Mouse (Mus musculus): ENCODE results near the gene Dusp27. TPM values are rescaled to one million over a fixed set of nuclear protein-coding genes. Genes with fewer than 3 reads are reported as not detected.

The Dusp27 gene
- polyA plus RNA-seq, 1 experiment from 2014 or later, result 0.98 TPM

DNA sequence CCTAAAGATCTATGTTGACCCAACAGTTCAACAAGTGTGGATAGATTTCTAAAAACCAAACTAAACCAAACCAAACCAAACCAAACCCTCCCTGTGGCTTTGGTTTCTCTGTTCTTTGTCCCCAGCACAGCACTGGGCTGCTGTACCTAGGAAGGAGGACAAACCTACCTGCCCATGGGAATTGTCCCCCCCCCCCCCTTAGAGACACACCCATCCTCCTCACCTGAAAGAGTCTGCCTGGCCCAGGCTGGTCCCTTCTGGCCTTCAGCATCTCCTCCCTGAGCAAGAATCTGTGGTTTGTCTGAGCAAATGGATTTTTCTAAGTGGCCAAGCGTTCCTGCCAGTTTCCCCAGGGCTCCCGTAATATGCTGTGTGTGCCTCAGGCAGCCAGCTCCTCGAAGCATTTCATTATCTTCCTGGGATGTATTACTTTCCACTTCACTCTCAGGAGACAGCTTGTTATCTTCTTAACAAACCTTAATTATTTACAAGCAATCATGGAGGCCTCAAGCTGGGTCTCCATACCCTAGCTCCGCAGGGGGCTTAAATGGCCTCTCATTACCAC lies 12.0 kb upstream of the Dusp27 start:
- H3K27ac ChIP-seq (replicated peaks), result no peak overlapping the region
- H3K4me3 ChIP-seq, result no peak overlapping the region
- no peaks in the 10 kb centered on the region for H3K27me3 ChIP-seq
- no peaks in the 10 kb centered on the region for H3K36me3 ChIP-seq
- H3K4me2 ChIP-seq (replicated peaks), result no peak overlapping the region
- ATAC-seq (replicated peaks), result no peak
- 29% methylated on average over 4 of the region's 4 CpGs for WGBS
- no peaks in the 10 kb centered on the region for H3K4me1 ChIP-seq
- H3K9ac ChIP-seq (replicated peaks), result no peak overlapping the region
- no peaks in the 10 kb centered on the region for H3K9me3 ChIP-seq

- Histone ChIP-seq H3K4me1 (no peaks in the 10 kb centered on the region), H3K27ac (replicated peaks) (no peak overlapping the region), H3K27me3 (no peaks in the 10 kb centered on the region), H3K36me3 (no peaks in the 10 kb centered on the region), H3K9ac (replicated peaks) (no peak overlapping the region), H3K4me3 (no peak overlapping the region), H3K4me2 (replicated peaks) (no peak overlapping the region), H3K9me3 (no peaks in the 10 kb centered on the region)
- 30% methylated on average over 3 of the region's 3 CpGs for WGBS
- no peak for ATAC-seq (replicated peaks)
Observed at GRCm38 (mm10) chr1:166139113-166139512, 11.4 kb upstream of the Dusp27 start.

DNA sequence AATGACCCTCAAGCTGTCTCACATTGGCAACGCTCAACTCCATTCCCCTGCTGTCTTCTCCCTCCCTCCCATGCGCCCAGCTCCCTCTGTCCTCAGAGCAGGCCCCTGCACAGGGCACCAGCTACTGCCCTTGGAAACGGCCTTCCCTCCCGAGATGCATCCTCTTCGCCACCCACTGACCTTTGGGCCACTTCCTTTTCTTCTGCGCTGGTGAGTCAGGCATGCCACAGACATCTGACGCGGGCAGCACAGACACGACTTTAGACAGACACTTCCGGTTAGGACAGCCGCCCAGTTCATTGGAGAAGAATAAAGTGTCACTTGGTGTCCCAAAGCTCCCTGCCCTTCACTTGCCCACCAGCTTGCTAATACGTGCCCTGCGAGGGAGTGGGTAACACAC lies 10.4 kb upstream of the Dusp27 start:
- H3K9ac ChIP-seq (replicated peaks), result no peak overlapping the region
- H3K36me3 ChIP-seq, result no peaks in the 10 kb centered on the region
- no peak overlapping the region for H3K4me2 ChIP-seq (replicated peaks)
- H3K27ac ChIP-seq (replicated peaks), result no peak overlapping the region
- no peaks in the 10 kb centered on the region for H3K4me1 ChIP-seq
- no peaks in the 10 kb centered on the region for H3K27me3 ChIP-seq
- ATAC-seq (replicated peaks), result no peak
- no peaks in the 10 kb centered on the region for H3K9me3 ChIP-seq
- H3K4me3 ChIP-seq, result no peak overlapping the region
- 86% methylated on average over 13 of the region's 13 CpGs for WGBS

DNA sequence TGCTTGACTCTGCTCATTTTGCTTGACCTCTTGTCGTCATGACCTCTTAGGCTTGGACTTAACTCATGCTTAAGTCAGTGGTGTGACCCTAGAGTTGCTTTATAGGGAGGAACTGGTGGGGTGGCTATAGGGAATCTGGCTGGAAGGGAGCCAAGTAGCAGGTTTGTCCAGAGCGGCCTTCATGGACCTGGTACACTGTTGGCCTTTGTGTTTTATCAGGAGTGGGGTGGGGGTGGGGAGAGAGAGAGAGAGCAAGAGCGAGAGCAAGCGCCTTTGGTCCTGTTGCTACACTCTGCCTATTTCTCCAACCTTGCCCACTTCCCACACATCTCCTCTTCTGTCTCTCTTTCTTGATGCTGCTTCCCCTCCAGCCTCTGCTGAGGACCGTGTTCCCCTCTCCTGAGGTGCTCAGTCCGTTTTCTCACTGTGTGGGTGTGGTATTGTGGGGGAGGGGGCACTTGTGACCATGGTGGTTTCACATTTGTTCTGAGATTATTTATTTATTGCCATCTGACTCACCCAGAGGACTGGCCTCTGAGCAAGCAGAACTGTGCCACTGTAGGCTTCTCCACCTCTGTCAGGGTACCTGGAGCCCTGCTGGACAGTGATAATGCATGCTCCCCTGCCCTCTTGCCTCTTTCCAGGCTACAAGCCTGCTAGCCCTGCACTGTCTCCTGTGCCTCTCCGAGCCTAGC lies 9.7 kb upstream of the Dusp27 start:
- H3K4me2 ChIP-seq (replicated peaks), result no peak overlapping the region
- no peaks in the 10 kb centered on the region for H3K36me3 ChIP-seq
- no peak overlapping the region for H3K4me3 ChIP-seq
- no peak overlapping the region for H3K27ac ChIP-seq (replicated peaks)
- no peak overlapping the region for H3K9ac ChIP-seq (replicated peaks)
- no peak for ATAC-seq (replicated peaks)
- 80% methylated on average over 7 of the region's 7 CpGs for WGBS
- no peaks in the 10 kb centered on the region for H3K9me3 ChIP-seq
- no peaks in the 10 kb centered on the region for H3K27me3 ChIP-seq
- H3K4me1 ChIP-seq, result no peaks in the 10 kb centered on the region

- Histone ChIP-seq H3K4me1 (no peaks in the 10 kb centered on the region), H3K9ac (replicated peaks) (no peak overlapping the region), H3K27me3 (no peaks in the 10 kb centered on the region), H3K36me3 (no peaks in the 10 kb centered on the region), H3K9me3 (no peaks in the 10 kb centered on the region), H3K4me3 (no peak overlapping the region), H3K4me2 (replicated peaks) (no peak overlapping the region), H3K27ac (replicated peaks) (no peak overlapping the region)
- WGBS, result 39% methylated on average over 5 of the region's 5 CpGs
- no peak for ATAC-seq (replicated peaks)
Observed at GRCm38 (mm10) chr1:166135091-166135740, 7.5 kb upstream of the Dusp27 start.

GRCm38 (mm10) chr1:166132367-166132766 lies 4.6 kb upstream of the Dusp27 start:
- WGBS, result 62% methylated on average over 4 of the region's 4 CpGs
- H3K9ac ChIP-seq (replicated peaks), result no peak overlapping the region
- no peaks in the 10 kb centered on the region for H3K4me1 ChIP-seq
- no peak overlapping the region for H3K4me2 ChIP-seq (replicated peaks)
- H3K27me3 ChIP-seq, result no peaks in the 10 kb centered on the region
- H3K36me3 ChIP-seq, result no peaks in the 10 kb centered on the region
- no peaks in the 10 kb centered on the region for H3K9me3 ChIP-seq
- H3K4me3 ChIP-seq, result no peak overlapping the region
- no peak overlapping the region for H3K27ac ChIP-seq (replicated peaks)
- ATAC-seq (replicated peaks), result no peak

DNA sequence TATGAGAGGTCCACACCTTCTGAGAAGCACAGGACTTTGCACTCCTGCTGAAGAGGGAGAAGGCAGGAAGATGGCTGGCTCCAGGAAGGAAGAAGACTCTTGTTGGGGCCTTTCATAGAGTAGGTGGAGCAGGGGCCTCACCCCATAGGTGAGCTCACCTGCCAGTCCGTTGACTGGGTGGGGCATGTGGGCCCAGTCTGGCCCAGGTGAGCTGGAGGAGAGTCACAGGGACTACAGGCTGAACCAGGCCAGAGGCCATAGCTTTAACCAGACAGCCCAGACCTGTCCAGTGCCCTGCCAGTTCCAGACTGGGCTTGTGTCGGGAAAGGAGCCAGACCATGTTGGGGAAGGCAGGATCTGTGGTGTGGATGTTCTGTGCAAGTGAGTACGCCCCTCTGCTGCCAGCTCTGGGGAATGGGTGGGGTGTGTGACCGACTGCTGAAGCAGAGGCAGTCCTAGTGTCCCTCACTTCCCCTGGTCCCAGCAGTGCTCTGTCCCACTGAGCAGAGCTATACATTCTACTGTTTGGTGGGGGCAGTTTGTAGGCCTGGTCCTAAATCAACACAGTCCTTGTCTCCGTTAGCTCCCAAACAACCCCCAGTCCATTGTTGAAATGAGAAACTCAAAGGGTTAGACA lies 2.6 kb upstream of the Dusp27 start, which contains the start of gene Gpa33:
Gene Gpa33 (plus strand): TSS at position 15 of the 637 bp plus-strand sequence.
- WGBS, result 79% methylated on average over 5 of the region's 5 CpGs
- no peak for ATAC-seq (replicated peaks)

GRCm38 (mm10) chr1:166128551-166128950 lies 829 bp upstream of the Dusp27 start:
- Histone ChIP-seq H3K4me2 (replicated peaks) (no peak overlapping the region), H3K9ac (replicated peaks) (no peak overlapping the region), H3K4me3 (no peak overlapping the region), H3K9me3 (no peaks in the 10 kb centered on the region), H3K27ac (replicated peaks) (no peak overlapping the region), H3K4me1 (no peaks in the 10 kb centered on the region), H3K36me3 (no peaks in the 10 kb centered on the region), H3K27me3 (no peaks in the 10 kb centered on the region)
- ATAC-seq (replicated peaks), result no peak
- WGBS, result 88% methylated on average over 5 of the region's 5 CpGs

More for the DNA sequence above, 2.6 kb upstream of the Dusp27 start, which contains the start of gene Gpa33:
- H3K27me3 ChIP-seq, result no peaks in the 10 kb centered on the region
- no peaks in the 10 kb centered on the region for H3K4me1 ChIP-seq
- H3K4me2 ChIP-seq (replicated peaks), result no peak within 1 kb of the TSS
- no peak within 1 kb of the TSS for H3K9ac ChIP-seq (replicated peaks)
- no peak within 1 kb of the TSS for H3K4me3 ChIP-seq
- H3K27ac ChIP-seq (replicated peaks), result no peak within 1 kb of the TSS
- H3K9me3 ChIP-seq, result no peaks in the 10 kb centered on the region
- no peaks in the 10 kb centered on the region for H3K36me3 ChIP-seq

DNA sequence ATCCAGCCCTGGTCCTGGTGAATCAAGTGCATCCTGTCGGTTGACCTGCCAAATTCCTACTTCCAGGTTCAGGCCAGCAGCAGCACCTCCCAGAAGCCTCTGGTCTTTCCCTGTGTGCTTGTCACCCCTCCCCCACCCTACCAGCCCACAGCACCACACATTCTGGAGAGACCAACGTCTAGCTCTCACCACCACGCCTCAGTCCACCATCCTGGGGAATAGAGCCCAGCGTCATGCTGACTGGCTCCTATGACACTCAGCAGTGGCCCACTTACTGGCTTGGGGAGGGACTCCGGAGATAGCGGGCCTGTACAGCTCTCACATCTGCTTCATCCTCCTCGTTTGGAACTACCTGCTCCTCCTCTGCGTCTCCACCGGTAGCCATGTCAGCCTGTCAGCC lies 927 bp downstream of the Dusp27 start:
- WGBS, result 84% methylated on average over 9 of the region's 9 CpGs
- H3K9ac ChIP-seq (replicated peaks), result no peak overlapping the region
- no peak overlapping the region for H3K27ac ChIP-seq (replicated peaks)
- H3K4me3 ChIP-seq, result no peak overlapping the region
- no peaks in the 10 kb centered on the region for H3K36me3 ChIP-seq
- no peaks in the 10 kb centered on the region for H3K27me3 ChIP-seq
- H3K4me2 ChIP-seq (replicated peaks), result no peak overlapping the region
- H3K4me1 ChIP-seq, result no peaks in the 10 kb centered on the region
- H3K9me3 ChIP-seq, result no peaks in the 10 kb centered on the region
- no peak for ATAC-seq (replicated peaks)

GRCm38 (mm10) chr1:166126290-166126689 lies 1.4 kb downstream of the Dusp27 start:
- Histone ChIP-seq H3K9ac (replicated peaks) (no peak overlapping the region), H3K4me2 (replicated peaks) (no peak overlapping the region), H3K27me3 (no peaks in the 10 kb centered on the region), H3K27ac (replicated peaks) (no peak overlapping the region), H3K4me3 (no peak overlapping the region), H3K4me1 (no peaks in the 10 kb centered on the region), H3K9me3 (no peaks in the 10 kb centered on the region), H3K36me3 (no peaks in the 10 kb centered on the region)
- ATAC-seq (replicated peaks), result no peak
- WGBS, result 94% methylated on average over 6 of the region's 6 CpGs

DNA sequence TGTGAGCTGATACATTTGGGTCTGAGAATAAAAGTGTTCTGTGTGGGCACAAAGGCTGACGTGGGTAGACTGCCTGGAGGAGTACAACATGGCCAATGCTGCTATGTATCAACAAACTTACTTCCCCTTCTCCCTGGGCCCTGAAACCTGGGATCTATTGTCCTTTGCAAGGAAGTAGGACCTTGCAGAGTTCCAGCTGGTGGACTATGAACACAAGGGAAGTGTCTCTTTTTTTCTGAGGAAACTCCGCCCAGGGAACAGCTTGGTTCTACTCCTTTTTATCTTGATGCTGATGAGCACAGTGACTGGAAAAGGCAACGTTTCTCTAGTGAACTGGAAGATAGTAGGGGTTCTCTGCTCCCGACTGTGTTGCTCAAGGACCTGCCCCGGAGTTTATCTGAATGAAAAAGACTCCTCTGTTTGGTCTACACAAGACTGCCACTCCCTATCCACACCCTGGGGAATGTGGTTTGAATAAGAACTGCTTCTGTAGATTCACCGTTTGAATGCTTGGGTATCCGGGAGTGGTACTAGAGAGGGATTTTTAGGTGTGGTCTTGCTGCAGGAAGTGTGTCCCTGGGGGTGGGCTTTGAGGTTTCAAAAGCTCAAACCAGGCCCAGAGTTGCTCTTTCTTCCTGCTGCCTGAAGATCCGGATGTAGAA lies 2.7 kb downstream of the Dusp27 start:
- Histone ChIP-seq H3K4me2 (replicated peaks) (no peak overlapping the region), H3K27ac (replicated peaks) (no peak overlapping the region), H3K27me3 (no peaks in the 10 kb centered on the region), H3K4me3 (no peak overlapping the region), H3K4me1 (no peaks in the 10 kb centered on the region), H3K9ac (replicated peaks) (no peak overlapping the region), H3K36me3 (no peaks in the 10 kb centered on the region), H3K9me3 (no peaks in the 10 kb centered on the region)
- no peak for ATAC-seq (replicated peaks)
- WGBS, result 71% methylated on average over 8 of the region's 8 CpGs

- Histone ChIP-seq H3K27me3 (no peaks in the 10 kb centered on the region), H3K4me2 (replicated peaks) (no peak overlapping the region), H3K9me3 (no peaks in the 10 kb centered on the region), H3K9ac (replicated peaks) (no peak overlapping the region), H3K4me1 (no peaks in the 10 kb centered on the region), H3K27ac (replicated peaks) (no peak overlapping the region), H3K4me3 (no peak overlapping the region), H3K36me3 (no peaks in the 10 kb centered on the region)
- no peak for ATAC-seq (replicated peaks)
- 95% methylated on average over 8 of the region's 8 CpGs for WGBS
Observed at GRCm38 (mm10) chr1:166123751-166124150, 4.0 kb downstream of the Dusp27 start.

All from forebrain, embryonic 15.5 days (tissue).